Mouse (Mus musculus): ENCODE results near the gene Vmo1. TPM values are rescaled to one million over a fixed set of nuclear protein-coding genes. Genes with fewer than 3 reads are reported as not detected.
"Not testable (repeated sequence)": the region's sequence is repeated elsewhere in the genome, so short reads cannot be mapped to it uniquely, and the experiment has no call there.

Gene Vmo1
- 0.43 and 0.72 TPM in 2 replicates for polyA plus RNA-seq (2012; rRNA removed)

GRCm38 (mm10) chr11:70514288-70514687 lies at the start of gene Vmo1:
Gene Vmo1, minus strand, starts transcription at chr11:70514616.
- no peak for DNase-seq (ENCODE audit: low spot score)

- no peak for DNase-seq (ENCODE audit: low spot score)
Observed at GRCm38 (mm10) chr11:70563470-70564275, 49.3 kb upstream of the Vmo1 start.

DNA sequence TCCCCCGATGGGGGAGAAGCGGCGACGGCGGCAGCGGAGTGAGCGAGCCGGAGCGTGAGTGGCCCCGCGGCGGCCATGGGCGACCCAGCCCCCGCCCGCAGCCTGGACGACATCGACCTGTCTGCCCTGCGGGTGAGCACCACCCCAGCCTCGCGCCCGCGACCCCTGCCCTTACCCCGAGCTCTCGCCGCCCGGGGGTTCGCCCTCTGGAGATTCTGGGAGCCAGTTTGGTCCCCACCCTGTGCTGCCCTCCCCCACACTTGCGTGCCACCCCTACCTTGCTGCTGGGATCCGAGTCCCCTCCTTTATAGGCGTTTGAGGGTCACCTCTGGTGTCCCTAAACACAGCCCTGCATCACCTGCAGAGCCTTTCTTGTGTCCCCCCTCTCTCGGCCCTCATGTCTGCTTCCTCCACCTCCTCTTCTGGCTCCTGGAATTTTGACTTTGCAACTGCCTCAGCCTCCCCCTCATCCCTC lies 48.6 kb upstream of the Vmo1 start:
- no peak for DNase-seq (ENCODE audit: low spot score)

- peak; percentile 83 for DNase-seq (ENCODE audit: low spot score)
Observed at GRCm38 (mm10) chr11:70562287-70562994, 48.0 kb upstream of the Vmo1 start, which contains the start of gene Mink1. Gene Mink1, plus strand, starts transcription at chr11:70562881.

- DNase-seq (ENCODE audit: low spot score), result no peak
Observed at GRCm38 (mm10) chr11:70561937-70562286, 47.5 kb upstream of the Vmo1 start.

- no peak for DNase-seq (ENCODE audit: low spot score)
Observed at GRCm38 (mm10) chr11:70557545-70557944, 43.1 kb upstream of the Vmo1 start.

GRCm38 (mm10) chr11:70553940-70554339 lies 39.5 kb upstream of the Vmo1 start:
- DNase-seq (ENCODE audit: low spot score), result no peak

- no peak for DNase-seq (ENCODE audit: low spot score)
Observed at GRCm38 (mm10) chr11:70551526-70551925, 37.1 kb upstream of the Vmo1 start.

DNA sequence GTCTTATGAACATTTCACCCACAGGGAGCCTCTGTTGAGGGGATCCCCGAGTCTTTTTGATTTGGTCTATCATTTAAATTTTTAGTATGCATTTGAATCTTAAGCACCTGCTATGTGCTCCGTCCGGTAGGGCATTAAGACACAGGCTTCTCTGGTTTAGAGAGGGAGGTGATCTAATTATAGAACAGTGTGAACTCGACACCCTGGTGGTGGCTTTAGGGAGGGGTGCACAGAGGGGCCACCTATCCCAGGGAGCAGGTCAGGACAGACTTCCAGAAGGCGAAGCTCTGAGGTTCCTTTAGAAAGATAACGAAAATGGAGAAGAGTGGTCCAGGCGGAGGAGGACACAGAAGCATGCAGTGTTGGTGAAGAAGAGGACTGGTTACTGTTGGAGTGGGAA lies 30.1 kb upstream of the Vmo1 start:
- DNase-seq (ENCODE audit: low spot score), result no peak

DNA sequence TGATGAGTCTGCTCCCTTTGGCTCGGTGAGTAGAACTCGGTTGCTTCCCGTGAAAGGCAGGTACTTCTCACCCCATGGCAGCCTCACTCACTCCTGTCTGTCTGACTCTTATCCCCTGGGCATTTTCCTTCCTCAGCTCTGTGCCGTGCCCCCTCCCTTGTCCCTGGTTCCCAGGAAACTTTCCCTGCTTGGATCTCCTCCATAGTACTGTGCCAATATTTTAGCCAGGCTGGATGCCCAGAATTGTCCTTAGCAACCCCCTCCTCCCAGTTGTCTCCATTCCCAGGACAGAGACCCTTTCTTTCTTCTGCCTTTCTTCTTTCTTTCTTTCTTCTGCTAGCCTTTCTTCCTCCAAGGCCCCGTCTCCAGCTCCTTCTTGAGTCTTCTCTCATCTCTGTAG lies 27.0 kb upstream of the Vmo1 start:
- DNase-seq (ENCODE audit: low spot score), result no peak

DNA sequence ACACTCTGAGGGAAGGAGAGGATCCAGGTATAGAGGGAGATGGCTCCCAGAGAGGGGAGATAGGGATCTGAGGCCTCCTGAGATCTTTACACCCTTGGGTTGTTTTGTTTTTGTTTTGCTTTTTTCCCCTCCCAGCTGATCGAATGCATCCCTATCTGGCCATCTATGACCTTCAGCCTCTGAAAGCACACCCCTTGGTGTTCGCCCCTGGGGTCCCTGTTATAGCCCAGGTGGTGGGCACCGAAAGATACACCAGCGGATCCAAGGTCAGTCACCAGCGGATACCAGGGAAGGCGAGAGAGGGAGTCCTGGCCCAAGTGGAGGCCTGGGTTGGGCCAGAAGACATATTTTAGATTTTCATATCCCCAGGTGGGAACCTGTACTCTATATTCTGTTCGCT lies 26.5 kb upstream of the Vmo1 start:
- no peak for DNase-seq (ENCODE audit: low spot score)

GRCm38 (mm10) chr11:70539877-70540587 lies 25.6 kb upstream of the Vmo1 start, which contains the start of gene Pld2:
Gene Pld2, plus strand, starts transcription at chr11:70540064.
- DNase-seq (ENCODE audit: low spot score), result peak; percentile 82

GRCm38 (mm10) chr11:70539423-70539822 lies 25.0 kb upstream of the Vmo1 start:
- DNase-seq (ENCODE audit: low spot score), result no peak

- DNase-seq (ENCODE audit: low spot score), result no peak
Observed at GRCm38 (mm10) chr11:70532839-70533238, 18.4 kb upstream of the Vmo1 start, which contains the start of gene Gm40193. Gene Gm40193, minus strand, starts transcription at chr11:70532939.

GRCm38 (mm10) chr11:70531065-70531464 lies 16.6 kb upstream of the Vmo1 start:
- DNase-seq (ENCODE audit: low spot score), result not testable (repeated sequence)

- DNase-seq (ENCODE audit: low spot score), result no peak
Observed at GRCm38 (mm10) chr11:70528610-70529009, 14.2 kb upstream of the Vmo1 start.

DNA sequence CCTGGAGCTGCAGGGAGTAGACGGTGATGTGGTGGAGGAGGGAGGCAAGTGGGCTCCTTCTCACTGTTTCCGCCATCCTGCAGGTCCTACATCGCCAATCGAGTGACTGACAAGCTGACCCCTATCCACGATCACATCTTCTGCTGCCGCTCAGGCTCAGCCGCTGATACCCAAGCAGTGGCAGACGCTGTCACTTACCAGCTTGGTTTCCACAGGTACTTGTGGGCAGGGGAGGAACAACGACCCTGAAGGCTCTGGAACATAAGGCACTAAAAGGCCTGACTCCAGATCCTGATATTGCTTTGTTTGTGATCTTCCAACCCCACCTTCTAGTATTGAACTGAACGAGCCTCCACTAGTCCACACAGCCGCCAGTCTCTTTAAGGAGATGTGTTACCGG lies 11.8 kb upstream of the Vmo1 start:
- no peak for DNase-seq (ENCODE audit: low spot score)

- no peak for DNase-seq (ENCODE audit: low spot score)
Observed at GRCm38 (mm10) chr11:70525726-70526125, 11.3 kb upstream of the Vmo1 start.

- peak; percentile 74 for DNase-seq (ENCODE audit: low spot score)
Observed at GRCm38 (mm10) chr11:70525184-70525678, 10.8 kb upstream of the Vmo1 start, which contains the start of gene Psmb6. Gene Psmb6, plus strand, starts transcription at chr11:70525367.

- DNase-seq (ENCODE audit: low spot score), result no peak
Observed at GRCm38 (mm10) chr11:70524782-70525181, 10.4 kb upstream of the Vmo1 start.

GRCm38 (mm10) chr11:70523306-70523989 lies 9.0 kb upstream of the Vmo1 start:
- DNase-seq (ENCODE audit: low spot score), result not testable (repeated sequence)

Measured in urinary bladder, adult 2 months (tissue).